Mouse (Mus musculus) spleen, embryonic (tissue): Measurements from ENCODE around the gene Arhgap33.
"Not testable (repeated sequence)": the region's sequence is repeated elsewhere in the genome, so short reads cannot be mapped to it uniquely, and the experiment has no call there.

ENCODE experiments used
- CTCF ChIA-PET: fragments of 350-600 bp; sonication (Branson Sonifier 250); formaldehyde crosslinking; loops from one replicate; lab custom pipeline; 2022; lab: Charles Lee

The Arhgap33 gene

DNA sequence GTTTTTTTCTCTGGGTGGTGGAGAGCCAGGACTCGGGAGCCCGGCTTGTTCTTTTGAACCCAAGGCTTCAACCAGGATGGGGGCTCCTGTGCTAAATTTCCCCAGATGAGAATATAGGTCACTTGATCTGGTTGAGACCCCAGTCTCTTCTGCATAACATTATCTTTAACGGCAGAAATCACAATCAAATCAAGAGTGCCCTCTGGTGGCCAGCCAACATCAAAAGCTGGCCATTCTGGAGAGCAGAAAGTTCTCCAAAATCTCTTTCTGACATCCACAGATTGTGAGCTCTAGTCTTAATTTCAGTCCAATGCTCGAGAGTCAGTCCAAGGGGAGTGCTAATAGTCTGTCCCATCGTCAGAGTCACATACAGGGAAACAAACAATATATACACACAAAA, 33.7 kb downstream of the Arhgap33 start:
- CTCF ChIA-PET, result not testable (repeated sequence)

DNA sequence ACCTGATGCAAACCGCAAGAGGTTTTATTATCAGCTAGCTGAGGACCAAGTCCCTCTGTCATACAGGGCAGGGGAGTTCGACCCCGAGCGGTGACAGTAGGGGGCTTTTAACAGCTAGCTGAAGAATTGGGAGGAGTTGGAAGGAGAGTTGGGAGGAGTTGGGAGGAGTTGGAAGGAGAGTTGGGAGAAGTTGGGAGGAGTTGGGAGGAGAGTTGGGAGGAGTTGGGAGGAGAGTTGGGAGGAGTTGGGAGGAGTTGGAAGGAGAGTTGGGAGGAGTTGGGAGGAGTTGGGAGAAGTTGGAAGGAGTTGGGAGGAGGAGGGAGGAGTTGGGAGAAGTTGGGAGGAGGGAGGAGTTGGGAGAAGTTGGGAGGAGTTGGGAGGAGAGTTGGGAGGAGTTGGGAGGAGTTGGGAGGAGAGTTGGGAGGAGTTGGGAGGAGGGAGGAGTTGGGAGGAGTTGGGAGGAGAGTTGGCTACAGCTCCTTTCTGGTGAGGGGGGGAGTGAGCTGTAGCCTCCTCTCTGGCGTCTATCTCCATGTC, 39.3 kb downstream of the Arhgap33 start:
- CTCF ChIA-PET, result not testable (repeated sequence)

DNA sequence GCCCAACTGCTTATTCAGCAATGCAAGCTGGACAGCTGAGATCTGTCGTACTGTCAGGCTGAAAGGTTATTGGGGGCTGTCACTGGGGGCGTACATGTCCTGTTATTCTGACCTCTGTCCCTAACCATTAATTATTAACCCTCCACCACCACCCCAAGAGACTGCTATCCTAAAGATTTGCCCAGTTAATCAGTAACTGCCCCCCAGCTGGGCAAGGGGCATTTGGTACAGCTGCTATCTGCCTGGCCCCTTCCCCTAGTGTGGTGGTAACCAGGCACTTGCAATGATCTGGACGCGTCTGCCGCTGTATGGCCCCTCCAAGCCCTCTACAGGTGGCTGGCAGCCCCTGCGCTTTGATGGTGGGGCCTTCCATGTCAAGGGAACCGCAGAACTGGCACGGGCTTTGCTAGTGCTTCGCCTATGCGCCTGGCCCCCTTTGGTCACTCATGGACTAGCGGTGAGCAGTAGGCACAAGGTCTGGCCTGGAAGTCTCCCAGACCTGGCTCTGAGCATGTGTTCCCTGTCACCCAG, 41.4 kb downstream of the Arhgap33 start, which contains the start of gene Prodh2:
Prodh2 (plus strand) TSS at position 222 of the 531 bp plus-strand sequence.
- CTCF ChIA-PET, result no interaction called here

DNA sequence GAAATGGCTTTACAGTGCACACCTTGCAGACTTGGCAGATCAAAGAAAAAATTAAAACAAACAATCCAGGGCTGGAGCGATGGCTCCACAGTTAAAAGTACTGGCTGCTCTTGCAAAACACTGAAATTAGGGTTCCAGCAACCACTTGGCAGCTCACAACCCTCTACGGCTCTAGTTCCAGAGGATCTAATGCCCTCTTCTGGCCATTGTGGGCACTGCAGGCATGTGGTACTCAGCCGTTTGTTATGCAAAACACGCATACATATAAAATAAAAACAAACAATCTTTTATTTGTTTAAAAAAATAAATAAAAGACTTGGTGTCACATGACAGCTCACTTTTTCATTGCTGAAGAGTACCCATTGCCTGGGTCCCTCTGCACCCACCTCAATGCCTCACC, 42.1 kb downstream of the Arhgap33 start:
- CTCF ChIA-PET, result interaction anchor here (0.5 to 0.6 kb wide), 2 partner anchors 44 to 160 kb away, joined by 3 to 4 read pairs; no protein-coding TSS in a partner anchor

DNA sequence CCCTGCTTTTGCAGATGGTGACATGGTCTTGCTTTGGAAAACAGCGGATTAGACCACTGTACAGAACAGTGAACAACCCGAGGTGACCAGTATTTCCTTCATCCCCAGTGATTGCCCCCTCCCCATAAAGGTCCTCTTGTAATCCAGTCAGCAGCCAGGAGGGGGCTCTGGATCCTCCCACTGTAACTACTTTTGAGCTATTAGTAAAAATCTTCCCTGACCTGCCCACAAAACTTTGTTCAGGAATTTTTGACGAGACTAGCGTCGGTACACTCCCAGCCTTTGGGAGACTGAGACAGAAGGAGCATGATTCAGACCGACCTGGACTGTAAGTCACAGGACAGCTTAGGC, 43.9 kb downstream of the Arhgap33 start:
- CTCF ChIA-PET, result no interaction called here

DNA sequence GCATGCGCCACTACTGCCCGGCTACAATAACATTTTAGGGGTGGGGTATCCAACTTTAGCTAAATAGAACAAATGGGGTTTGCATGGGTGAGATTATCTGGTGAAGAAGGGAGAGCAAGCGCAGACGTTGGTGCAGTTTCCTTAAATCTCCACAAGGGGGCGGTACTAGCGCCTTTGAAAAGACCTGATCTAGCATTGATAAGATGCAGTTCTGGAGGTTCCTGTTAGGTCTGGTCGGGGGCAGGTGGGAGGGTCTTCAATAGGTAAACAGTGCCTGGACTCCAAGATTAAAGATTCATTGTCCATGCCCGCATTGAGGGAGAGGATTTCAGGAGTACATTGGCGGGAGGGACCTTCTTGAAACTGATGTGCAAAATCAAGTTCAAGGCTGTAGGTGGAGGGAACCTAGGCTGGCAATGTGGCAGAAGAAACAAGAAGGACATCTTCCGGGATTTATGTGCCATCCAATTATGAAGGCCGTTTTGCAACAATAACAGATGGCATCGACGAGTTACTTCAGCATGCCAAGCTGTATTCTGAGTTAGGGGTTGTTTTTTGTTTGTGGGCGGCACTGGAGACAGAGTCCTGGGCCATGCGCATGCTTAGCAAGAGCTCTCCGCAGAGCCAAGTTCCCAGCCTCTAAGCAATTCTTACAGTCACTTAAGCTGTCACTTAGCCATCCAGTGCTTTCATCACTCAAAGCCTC, 44.5 kb downstream of the Arhgap33 start:
- CTCF ChIA-PET, result no interaction called here

DNA sequence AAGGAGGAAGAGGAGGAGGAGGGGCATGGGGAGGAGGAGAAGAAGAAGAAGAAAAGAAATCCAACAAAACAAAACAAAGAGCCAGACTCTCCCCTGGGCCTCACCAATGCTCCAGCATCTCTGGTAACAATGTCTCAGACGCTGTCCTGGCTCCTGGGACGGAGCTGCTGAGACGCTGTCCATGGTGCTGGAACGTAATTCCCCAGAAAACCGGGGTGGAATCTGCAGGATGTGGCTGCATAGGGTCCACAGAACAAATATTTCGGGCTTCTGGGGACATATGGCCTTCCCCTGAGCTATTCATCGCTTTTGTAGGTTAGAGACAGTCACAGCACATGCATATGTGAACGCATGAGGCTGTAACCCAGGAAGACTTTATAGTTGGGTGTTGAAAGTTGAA, 50.6 kb downstream of the Arhgap33 start:
- CTCF ChIA-PET, result no interaction called here

DNA sequence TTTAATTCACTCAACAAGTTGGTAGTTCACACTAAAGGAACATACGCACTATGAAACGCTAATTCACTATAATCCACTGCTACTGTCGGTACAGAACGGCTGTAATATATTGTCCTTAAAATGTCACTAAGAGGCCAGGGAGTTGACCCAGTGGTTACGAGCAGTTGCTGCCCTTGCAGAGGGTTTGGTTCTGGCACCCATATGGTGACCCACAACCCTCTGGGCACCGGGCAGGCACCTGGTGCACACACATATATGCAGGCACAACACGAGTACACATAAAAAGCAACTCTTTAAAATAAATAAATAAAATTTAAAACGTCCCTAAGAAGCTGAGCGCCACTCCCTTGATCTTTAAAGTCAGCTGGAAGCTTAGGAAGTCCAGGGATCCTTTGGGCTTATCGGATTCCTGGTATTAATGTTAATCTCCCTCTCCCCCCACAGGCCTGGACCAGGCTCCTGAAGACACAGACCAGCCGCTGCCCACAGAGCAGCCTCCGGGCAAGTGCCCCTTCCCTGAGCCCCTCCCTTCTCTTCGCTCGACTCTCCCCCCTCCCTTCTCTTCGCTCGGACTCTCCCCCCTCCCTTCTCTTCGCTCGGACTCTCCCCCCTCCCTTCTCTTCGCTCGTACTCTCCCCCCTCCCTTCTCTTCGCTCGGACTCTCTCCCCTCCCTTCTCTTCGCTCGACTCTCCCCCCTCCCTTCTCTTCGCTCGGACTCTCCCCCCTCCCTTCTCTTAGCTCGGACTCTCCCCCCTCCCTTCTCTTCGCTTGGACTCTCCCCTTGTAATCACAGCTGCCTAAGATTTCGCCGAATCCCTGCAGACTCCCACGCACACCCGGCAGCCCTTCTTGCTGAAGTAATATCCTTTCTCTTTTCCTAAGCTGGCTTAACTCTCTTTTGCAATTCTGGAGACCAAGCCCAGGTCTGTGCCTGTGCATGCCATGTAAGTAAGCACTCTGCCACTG, 57.2 kb downstream of the Arhgap33 start:
- CTCF ChIA-PET, result no interaction called here

DNA sequence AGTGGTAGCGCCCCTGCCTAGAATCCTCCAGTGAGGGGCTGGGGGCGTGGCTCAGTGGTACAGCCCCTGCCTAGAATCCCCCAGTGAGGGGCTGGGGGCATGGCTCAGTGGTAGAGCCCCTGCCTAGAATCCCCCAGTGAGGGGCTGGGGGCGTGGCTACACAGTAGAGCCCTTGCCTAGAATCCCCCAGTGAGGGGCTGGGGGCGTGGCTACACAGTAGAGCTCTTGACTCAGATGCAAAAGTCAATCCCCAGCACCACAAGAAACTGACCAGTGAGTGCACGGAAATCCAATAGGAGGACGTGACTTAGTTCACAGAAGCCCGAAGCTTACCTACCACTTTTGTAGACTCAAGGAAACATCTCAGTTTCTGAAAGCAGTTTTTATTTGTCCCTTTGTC, 58.7 kb downstream of the Arhgap33 start:
- CTCF ChIA-PET, result not testable (repeated sequence)

DNA sequence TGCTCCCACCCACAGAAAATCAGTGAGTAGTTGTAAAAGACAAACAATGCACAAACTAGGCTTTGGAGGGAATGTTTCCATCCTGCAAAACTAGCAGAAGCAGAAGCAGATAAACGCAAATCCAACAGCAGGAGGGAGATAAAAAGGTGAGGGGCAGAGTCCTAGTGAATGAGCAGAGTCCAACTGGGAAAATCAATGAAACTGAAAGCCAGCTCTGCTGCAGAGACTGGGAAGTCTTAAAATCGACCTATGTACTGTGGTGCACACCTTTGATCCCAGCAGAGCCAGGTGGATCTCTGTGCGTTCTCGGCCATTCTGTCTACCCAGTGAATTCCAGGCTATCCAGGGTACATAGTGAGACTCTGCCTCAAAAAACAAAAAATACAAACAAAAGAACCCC, 59.9 kb downstream of the Arhgap33 start:
- CTCF ChIA-PET, result no interaction called here

DNA sequence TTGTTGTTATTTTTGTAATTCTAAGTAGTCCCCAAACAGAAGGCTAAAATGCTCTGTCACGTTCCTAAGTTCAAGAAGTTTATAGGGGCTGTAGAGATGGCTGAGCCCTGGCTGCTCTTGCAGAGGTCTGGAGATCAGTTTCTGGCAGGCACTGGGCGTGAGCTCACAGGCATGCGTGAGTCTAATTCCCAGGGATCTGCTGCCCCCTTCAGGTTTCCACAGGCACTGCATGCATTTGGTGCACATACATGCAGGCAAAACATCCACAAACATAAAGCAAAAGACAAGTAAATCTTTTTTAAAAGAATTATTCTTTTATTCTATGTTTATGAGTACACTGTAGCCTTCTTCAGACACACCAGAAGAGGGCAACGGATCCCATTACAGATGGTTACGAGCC, 62.4 kb downstream of the Arhgap33 start:
- CTCF ChIA-PET, result no interaction called here
